Mouse (Mus musculus): ENCODE measurements at regions not wholly inside any gene's neighbourhood (a gene's known extent, or its start where the extent isn't known, plus 50 kb on each side); places are given as distances from the start of the nearest gene placed in this dataset.
"Not testable (repeated sequence)": the region's sequence is repeated elsewhere in the genome, so short reads cannot be mapped to it uniquely, and the experiment has no call there.

GRCm38 (mm10) chr10:19491513-19492380, 100.0 kb upstream of the Ifngr1 start:
- DNase-seq (ENCODE audit: low spot score in 2 of 2) = peak; percentile 41 to 58

- DNase-seq (ENCODE audit: low spot score in 2 of 2) = no peak
Measured at GRCm38 (mm10) chr10:19494461-19495105, 97.2 kb upstream of the Ifngr1 start.

DNA sequence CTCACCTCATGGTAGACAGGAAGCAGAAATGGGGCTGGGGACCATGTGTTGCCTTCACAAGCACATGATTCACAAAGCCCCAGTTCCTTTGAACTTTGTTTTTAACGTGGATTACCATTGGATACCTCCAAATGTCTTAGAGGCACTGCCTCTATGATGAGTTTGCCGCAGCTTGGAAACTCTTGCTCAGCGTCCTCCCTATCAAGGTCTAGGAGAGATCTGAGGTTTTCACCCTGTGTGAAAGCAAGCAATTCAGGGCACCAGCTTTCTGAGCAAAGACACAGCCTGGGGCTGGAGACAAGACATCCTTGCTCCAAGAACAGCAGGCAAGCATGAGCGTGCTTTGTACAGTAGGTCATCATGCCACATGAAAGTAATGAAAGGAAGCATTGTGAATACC, 93.6 kb upstream of the Ifngr1 start:
- DNase-seq (ENCODE audit: low spot score in 2 of 2) = no peak

- DNase-seq (ENCODE audit: low spot score in 2 of 2) = no peak
Measured at GRCm38 (mm10) chr10:19502874-19503273, 88.9 kb upstream of the Ifngr1 start.

DNA sequence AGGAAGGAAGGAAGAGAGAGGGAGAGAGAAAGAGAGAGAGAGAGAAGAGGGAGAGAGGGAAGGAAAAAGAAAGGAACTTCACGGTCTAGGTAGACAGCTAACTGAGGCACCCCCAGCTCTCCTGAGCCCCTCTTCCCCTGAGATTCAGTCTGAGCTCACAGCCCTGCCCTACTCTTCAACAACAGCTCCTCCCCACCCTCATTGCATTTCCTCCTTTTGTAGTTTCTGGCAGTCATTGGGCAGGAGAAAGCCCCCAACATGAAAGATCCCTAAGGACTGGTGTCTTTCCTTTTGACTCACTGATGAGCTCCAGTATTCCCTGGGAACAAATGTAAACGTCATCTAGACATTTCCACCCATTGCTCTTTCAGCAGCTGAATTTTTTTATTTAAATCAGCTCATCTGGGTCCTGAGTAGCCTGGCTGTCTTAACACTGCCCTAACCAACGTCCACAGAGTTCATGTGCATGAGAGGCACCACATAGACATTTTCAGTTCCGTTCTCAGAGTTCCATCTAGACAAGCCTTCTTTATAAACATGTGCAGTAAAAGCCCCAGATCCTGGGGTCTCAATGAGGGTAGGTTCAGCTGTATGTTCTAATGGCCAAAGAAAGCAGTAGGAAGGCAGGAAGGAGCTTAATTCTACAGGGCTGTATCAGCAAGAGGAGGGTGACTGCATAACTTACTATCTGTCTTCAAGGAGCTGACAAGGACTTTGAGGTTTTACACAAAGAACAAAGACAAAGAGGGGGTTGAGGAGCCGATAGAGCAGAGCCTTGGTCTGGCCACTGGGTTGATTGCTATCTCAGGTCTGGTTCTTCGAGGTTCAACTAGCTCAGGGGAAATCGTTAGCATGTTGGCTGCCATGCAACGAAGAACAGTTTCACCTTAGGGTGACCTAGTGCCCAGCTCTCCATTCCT, 87.6 kb upstream of the Ifngr1 start:
- no peak for DNase-seq (ENCODE audit: low spot score in 2 of 2)

DNA sequence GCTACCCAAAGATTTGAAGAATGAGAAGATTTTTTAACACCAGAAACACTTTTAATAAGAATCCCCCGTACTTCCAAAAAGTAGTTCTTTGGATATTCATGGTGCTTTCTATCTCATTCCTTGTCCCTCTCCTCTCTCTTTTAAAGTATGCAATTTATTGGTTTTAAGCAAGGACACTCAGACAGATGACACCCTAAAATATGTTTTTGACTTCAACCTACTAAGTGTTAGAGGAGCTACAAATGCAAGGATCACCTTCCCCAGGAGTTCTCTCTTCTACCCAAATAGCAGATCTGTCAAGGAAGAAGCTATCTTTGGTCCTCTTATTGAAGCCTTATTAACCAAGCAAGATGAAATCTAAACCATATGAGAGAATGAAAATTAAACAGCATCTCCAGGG, 86.6 kb upstream of the Ifngr1 start:
- DNase-seq (ENCODE audit: low spot score in 2 of 2) = no peak

- DNase-seq (ENCODE audit: low spot score in 2 of 2) = no peak
Measured at GRCm38 (mm10) chr10:19505979-19506378, 85.8 kb upstream of the Ifngr1 start.

DNA sequence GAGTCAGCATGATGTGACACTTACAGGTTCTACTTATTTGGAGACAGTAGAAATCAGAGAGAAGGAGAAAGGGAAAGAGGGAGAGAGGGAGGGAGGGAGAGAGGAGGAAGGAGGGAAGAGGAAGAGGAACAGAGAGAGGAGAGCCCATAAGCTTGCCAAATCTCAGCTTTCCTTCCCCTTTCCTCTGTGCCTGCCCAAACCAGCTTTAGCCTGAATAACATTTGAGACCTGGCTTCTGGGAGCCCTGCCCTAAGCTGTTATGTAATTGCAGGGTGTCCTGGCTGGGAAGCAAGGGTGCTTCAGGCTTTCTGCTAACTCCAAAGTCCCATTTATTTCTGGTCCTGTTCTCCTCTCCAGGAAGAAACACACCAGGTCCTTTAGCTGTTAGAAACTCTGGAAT, 85.3 kb upstream of the Ifngr1 start:
- no peak for DNase-seq (ENCODE audit: low spot score in 2 of 2)

- no peak for DNase-seq (ENCODE audit: low spot score in 2 of 2)
Measured at GRCm38 (mm10) chr10:19508221-19508745, 83.5 kb upstream of the Ifngr1 start.

DNA sequence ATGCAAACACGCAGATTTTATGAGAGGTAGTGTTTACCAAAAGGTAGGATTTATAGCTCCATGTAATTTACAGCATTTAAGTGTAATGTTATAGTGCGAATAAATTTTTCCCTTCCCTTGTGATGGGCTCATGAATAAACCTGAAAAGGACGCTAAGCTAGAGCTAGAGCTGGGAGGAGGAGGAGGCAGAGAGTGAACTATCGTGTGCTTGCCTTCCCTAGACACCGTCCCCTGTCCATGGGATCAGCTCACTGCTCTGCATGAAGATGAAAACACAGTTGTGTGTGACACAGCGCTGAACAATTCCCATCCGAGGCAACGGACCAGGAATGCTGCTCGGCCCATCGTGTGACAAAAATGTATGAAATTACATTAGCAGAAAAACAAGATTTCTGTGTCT, 81.7 kb upstream of the Ifngr1 start:
- DNase-seq (ENCODE audit: low spot score in 2 of 2) = no peak

- not testable (repeated sequence) for DNase-seq (ENCODE audit: low spot score in 2 of 2)
Measured at GRCm38 (mm10) chr10:19514366-19514765, 77.4 kb upstream of the Ifngr1 start.

GRCm38 (mm10) chr10:19514837-19515236, 76.9 kb upstream of the Ifngr1 start:
- no peak for DNase-seq (ENCODE audit: low spot score in 2 of 2)

DNA sequence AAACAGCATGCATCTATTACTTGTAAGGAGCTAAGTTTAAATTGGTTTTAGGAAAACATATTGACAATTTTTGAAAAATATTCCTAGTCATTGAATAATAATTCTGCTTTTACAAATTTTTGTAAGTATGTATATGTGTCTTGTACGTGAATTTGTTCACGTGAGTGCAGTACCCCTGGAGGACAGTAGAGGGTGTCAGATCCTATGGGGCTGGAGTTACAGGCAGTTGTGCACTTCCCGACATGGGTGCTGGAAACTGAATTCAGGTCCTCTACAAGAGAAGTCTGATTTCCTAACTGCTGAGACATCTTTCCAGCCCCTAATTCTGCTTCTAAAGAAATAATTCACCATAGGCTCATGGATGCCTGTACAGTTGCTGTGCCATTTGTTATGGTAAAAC, 75.7 kb upstream of the Ifngr1 start:
- no peak for DNase-seq (ENCODE audit: low spot score in 2 of 2)

GRCm38 (mm10) chr10:19517093-19517492, 74.7 kb upstream of the Ifngr1 start:
- no peak for DNase-seq (ENCODE audit: low spot score in 2 of 2)

- DNase-seq (ENCODE audit: low spot score in 2 of 2) = no peak
Measured at GRCm38 (mm10) chr10:19518763-19519162, 73.0 kb upstream of the Ifngr1 start.

GRCm38 (mm10) chr10:19522198-19522597, 69.6 kb upstream of the Ifngr1 start:
- no peak for DNase-seq (ENCODE audit: low spot score in 2 of 2)

- DNase-seq (ENCODE audit: low spot score in 2 of 2) = no peak
Measured at GRCm38 (mm10) chr10:19525939-19526338, 65.8 kb upstream of the Ifngr1 start.

GRCm38 (mm10) chr10:19526353-19526752, 65.4 kb upstream of the Ifngr1 start:
- DNase-seq (ENCODE audit: low spot score in 2 of 2) = no peak

GRCm38 (mm10) chr10:19529655-19530054, 62.1 kb upstream of the Ifngr1 start:
- no peak for DNase-seq (ENCODE audit: low spot score in 2 of 2)

DNA sequence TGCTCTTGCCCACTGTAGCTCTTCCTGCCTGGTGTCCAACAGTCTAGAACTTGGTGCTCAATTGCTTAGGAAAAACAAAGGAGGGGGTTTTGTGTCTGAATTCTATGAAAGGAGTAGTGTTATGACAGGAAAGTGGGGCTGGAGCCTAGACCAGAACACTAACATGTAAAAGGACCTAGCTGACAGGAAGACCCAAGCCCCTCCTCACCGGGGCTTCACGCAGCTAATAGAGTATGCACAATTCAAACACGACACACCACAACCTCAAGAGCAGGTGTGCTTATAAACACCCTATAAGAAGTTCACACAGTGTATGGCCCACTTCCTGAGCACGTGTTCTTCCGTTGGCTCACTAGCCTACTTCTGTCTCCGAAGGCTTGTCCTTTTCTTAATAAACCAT, 61.7 kb upstream of the Ifngr1 start:
- DNase-seq (ENCODE audit: low spot score in 2 of 2) = no peak

DNA sequence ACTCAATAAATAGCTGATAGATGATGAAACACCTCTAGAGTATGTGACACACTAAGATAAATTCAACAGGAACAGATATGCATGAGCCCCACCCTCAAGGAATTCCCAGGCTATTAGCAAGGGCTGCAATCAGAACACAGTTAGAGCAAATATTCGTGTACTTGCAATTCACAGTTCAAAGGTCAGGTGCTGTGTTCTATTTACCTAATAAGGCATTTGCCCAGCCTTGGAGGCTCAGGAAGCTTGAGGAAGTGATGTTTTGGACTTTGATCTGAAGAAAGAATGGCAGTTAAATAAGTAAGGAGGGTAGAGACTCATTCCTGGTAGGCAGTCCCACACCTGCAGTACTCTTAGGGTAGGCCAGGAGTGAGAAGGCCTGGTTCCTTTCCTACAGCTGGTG, 60.3 kb upstream of the Ifngr1 start:
- DNase-seq (ENCODE audit: low spot score in 2 of 2) = no peak

GRCm38 (mm10) chr10:19532790-19533189, 59.0 kb upstream of the Ifngr1 start:
- DNase-seq (ENCODE audit: low spot score in 2 of 2) = no peak

Data from cerebellum, postnatal 4 days (tissue).